Mouse (Mus musculus) liver, embryonic 15.5 days (tissue): ENCODE measurements at regions not wholly inside any gene's neighbourhood (a gene's known extent, or its start where the extent isn't known, plus 50 kb on each side); places are given as distances from the start of the nearest gene placed in this dataset.

Experiments used
- ATAC-seq: fragments of 200-750 bp; cut with Nextera tagmentation; 2 replicates; pipeline ENCODE4 v1.8.0; 2017; ENCODE audit warnings: moderate number of reproducible peaks, mild to moderate bottlenecking, moderate library complexity; ENCODE audit not compliant: insufficient read depth
- H3K27ac ChIP-seq: fragments of 300-500 bp; sonication (generic); replicated peaks from 2 replicates; pipeline ENCODE4 v1.5.1; 2015; ENCODE audit warnings: mild to moderate bottlenecking, inconsistent platforms
- H3K27me3 ChIP-seq: fragments of 300-500 bp; sonication (generic); 2 replicates; pipeline ENCODE4 v1.6.1; 2015; ENCODE audit warnings: mild to moderate bottlenecking, inconsistent platforms
- H3K36me3 ChIP-seq: fragments of 300-500 bp; sonication (generic); replicated peaks from 2 replicates; pipeline ENCODE4 v1.6.1; 2015; ENCODE audit warnings: moderate library complexity, mild to moderate bottlenecking, inconsistent platforms
- H3K4me1 ChIP-seq: fragments of 300-500 bp; sonication (generic); replicated peaks from 2 replicates; pipeline ENCODE4 v1.6.1; 2015; ENCODE audit warnings: inconsistent platforms
- H3K4me2 ChIP-seq: fragments of 300-500 bp; sonication (generic); 2 replicates; pipeline ENCODE4 v1.6.1; 2015; ENCODE audit warnings: moderate library complexity, mild to moderate bottlenecking, inconsistent platforms
- H3K4me3 ChIP-seq: fragments of 300-500 bp; sonication (generic); replicated peaks from 2 replicates; pipeline ENCODE4 v1.5.1; 2015; ENCODE audit warnings: mild to moderate bottlenecking, inconsistent platforms
- H3K9ac ChIP-seq: fragments of 300-500 bp; sonication (generic); 2 replicates; pipeline ENCODE4 v1.6.1; 2015; ENCODE audit warnings: moderate library complexity, mild to moderate bottlenecking, inconsistent platforms
- H3K9me3 ChIP-seq: fragments of 300-500 bp; sonication (generic); replicated peaks from 2 replicates; pipeline ENCODE4 v1.6.1; 2016; ENCODE audit warnings: inconsistent platforms
- WGBS: fragments of 180-500 bp; shearing (Covaris S2); methylation state at CpG from one replicate; pipeline ENCODE4 v1.1.7; 2015; ENCODE audit warnings: mixed read lengths; ENCODE audit not compliant: insufficient replicate concordance; 5-methylcytosine and 5-hydroxymethylcytosine counted together

DNA sequence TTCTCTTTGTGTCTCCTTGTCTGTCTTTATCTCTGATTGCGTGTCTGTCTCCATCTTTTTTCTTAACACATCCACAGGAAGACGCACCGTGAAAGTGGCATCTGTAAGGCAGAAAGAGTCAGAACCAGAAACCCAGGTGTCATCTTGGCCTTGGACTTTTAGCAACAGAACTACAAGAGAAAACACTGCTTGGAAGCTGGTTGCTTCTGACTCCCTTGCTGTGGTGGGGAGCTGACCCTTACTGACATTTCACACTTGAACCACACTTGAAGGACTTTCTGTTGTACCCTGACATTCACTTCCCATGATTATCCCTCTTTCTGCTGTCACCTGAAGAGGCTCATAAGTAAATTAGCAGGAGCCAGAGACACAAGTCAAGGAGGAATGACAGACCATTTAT is 180.6 kb downstream of the Irx2 start:
- no peaks in the 10 kb centered on the region for H3K36me3 ChIP-seq
- H3K9ac ChIP-seq: no peak overlapping the region
- no peak overlapping the region for H3K4me2 ChIP-seq
- no peaks in the 10 kb centered on the region for H3K27me3 ChIP-seq
- H3K4me3 ChIP-seq: no peak overlapping the region
- WGBS: 73% methylated on average over 3 of the region's 3 CpGs
- no peak for ATAC-seq
- H3K4me1 ChIP-seq: no peaks in the 10 kb centered on the region
- H3K27ac ChIP-seq: no peak overlapping the region
- H3K9me3 ChIP-seq: no peaks in the 10 kb centered on the region

DNA sequence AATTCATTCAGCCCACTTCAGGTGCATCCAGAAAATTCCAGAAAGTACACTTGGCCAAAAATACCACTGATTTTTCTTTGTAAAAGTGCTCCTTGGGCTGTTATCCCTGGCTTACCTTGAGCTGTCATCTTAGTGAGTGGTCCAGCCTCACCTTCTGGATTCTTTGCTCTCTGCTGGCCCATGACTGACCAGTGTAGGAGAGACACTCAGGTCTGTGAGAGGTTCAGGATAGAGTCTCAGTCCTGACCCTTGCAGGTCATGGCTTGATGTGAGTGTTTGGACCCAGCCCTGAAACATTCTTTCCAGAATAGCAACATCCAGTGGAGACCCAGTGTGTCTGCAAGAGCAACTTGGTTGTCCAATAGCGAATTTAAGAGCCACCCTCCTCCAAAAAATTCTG is 182.0 kb downstream of the Irx2 start:
- WGBS: 31% methylated on average over 1 of the region's 1 CpGs

DNA sequence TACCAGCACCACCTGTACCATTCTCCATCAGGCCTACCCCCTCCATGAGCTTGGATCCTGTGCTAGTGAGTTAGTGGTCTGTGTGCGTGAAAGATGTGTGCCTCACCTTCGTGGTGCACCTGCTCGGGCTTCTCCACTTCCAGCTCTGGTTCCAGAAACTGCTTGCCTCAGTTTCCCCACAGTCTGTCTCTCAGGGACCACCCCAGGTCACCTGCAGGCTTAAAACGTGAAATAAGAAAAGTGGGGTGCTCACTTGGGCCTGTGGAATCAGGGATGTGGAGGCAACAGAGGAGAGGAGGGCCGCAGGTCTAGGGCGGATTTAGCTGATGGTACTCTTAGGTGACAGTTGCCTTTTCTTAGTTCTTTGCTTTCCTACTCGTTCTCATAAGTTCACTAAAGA is 186.0 kb downstream of the Irx2 start:
- WGBS: 37% methylated on average over 7 of the region's 7 CpGs

More for the DNA sequence above, 182.0 kb downstream of the Irx2 start:
- H3K27ac ChIP-seq: no peak overlapping the region
- H3K9me3 ChIP-seq: no peaks in the 10 kb centered on the region
- no peaks in the 10 kb centered on the region for H3K4me1 ChIP-seq
- H3K36me3 ChIP-seq: no peaks in the 10 kb centered on the region
- H3K27me3 ChIP-seq: peaks cover 1% of the 10 kb centered on the region
- H3K4me2 ChIP-seq: no peak overlapping the region
- H3K9ac ChIP-seq: no peak overlapping the region
- ATAC-seq: no peak
- no peak overlapping the region for H3K4me3 ChIP-seq

DNA sequence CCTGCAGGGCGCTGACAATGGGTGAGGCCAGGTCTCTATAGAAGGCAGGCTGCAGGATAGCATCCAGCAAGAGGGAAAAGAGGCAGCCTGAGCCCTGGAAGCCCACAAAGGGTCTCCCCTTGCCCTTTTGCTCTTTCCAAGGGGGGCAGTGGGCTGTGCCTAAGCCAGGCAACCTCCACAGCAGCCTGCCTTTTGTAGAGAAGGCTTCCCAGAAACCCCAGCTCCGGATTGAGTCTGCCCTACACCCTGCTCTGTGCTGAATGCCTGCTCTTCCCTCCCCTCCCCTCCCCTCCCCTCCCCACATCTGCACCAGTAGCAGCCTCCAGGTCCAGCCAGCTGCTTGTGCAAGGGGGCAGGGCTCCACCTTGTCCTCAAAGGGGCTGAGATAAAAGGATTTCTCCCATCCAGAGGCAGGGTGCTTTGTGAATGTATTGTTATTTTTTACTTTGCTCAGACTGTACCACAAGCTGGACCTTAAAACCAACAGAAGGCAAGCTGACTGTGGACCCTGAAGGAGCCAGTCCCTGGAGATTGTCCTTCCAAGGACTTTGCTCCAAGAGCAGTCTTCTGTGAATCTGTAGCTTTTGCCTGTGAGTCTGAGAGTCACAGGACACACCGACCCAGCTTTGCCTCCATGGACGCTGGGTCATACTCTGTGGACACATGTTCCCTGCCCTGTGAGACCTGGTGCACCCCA is 186.8 kb downstream of the Irx2 start:
- no peak for ATAC-seq
- WGBS: 16% methylated on average over 4 of the region's 4 CpGs

More for the DNA sequence above, 186.0 kb downstream of the Irx2 start:
- Histone ChIP-seq H3K4me2 (no peak overlapping the region), H3K36me3 (no peaks in the 10 kb centered on the region), H3K4me1 (no peaks in the 10 kb centered on the region), H3K27ac (no peak overlapping the region), H3K9me3 (no peaks in the 10 kb centered on the region), H3K9ac (no peak overlapping the region), H3K4me3 (no peak overlapping the region), H3K27me3 (peaks cover 25% of the 10 kb centered on the region)
- no peak for ATAC-seq

GRCm38 (mm10) chr13:72815933-72816553 is 187.4 kb downstream of the Irx2 start:
- Histone ChIP-seq H3K4me2 (no peak overlapping the region), H3K9me3 (no peaks in the 10 kb centered on the region), H3K36me3 (no peaks in the 10 kb centered on the region), H3K4me1 (no peaks in the 10 kb centered on the region), H3K9ac (no peak overlapping the region), H3K27me3 (peaks cover 25% of the 10 kb centered on the region), H3K27ac (no peak overlapping the region), H3K4me3 (no peak overlapping the region)
- 11% methylated on average over 18 of the region's 18 CpGs for WGBS
- ATAC-seq: no peak

More for the DNA sequence above, 186.8 kb downstream of the Irx2 start:
- no peak overlapping the region for H3K4me2 ChIP-seq
- no peaks in the 10 kb centered on the region for H3K9me3 ChIP-seq
- H3K36me3 ChIP-seq: no peaks in the 10 kb centered on the region
- no peaks in the 10 kb centered on the region for H3K4me1 ChIP-seq
- H3K27ac ChIP-seq: no peak overlapping the region
- H3K27me3 ChIP-seq: peaks cover 25% of the 10 kb centered on the region
- H3K4me3 ChIP-seq: no peak overlapping the region
- H3K9ac ChIP-seq: no peak overlapping the region

GRCm38 (mm10) chr13:72816856-72817255 is 188.2 kb downstream of the Irx2 start:
- Histone ChIP-seq H3K27ac (no peak overlapping the region), H3K36me3 (no peaks in the 10 kb centered on the region), H3K9me3 (no peaks in the 10 kb centered on the region), H3K27me3 (peaks cover 25% of the 10 kb centered on the region), H3K4me1 (no peaks in the 10 kb centered on the region), H3K9ac (no peak overlapping the region), H3K4me2 (no peak overlapping the region), H3K4me3 (no peak overlapping the region)
- ATAC-seq: no peak
- 5% methylated on average over 8 of the region's 8 CpGs for WGBS

DNA sequence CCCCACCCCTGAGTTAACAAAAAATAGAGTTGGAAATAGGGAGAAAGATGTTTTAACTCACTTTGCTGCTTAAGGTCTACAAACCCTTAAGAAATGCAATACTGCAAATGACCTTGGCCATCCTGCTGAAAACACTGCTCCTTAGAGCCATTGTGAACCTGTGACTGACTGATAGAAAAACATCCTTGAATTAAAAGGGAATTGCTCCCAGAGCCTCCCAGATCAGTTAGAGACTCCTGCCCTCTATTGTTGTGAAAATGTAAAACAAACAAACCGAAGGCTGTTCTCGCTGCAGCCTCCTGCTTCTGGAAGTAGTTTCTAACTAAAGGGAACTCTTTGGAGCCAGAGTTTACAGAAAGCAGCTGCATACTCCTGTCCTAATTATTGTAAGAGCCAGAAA is 188.9 kb downstream of the Irx2 start:
- 6% methylated on average over 2 of the region's 2 CpGs for WGBS
- Histone ChIP-seq H3K27me3 (peaks cover 25% of the 10 kb centered on the region), H3K4me2 (no peak overlapping the region), H3K4me3 (no peak overlapping the region), H3K27ac (no peak overlapping the region), H3K9ac (no peak overlapping the region), H3K36me3 (no peaks in the 10 kb centered on the region), H3K4me1 (no peaks in the 10 kb centered on the region), H3K9me3 (no peaks in the 10 kb centered on the region)
- ATAC-seq: no peak

DNA sequence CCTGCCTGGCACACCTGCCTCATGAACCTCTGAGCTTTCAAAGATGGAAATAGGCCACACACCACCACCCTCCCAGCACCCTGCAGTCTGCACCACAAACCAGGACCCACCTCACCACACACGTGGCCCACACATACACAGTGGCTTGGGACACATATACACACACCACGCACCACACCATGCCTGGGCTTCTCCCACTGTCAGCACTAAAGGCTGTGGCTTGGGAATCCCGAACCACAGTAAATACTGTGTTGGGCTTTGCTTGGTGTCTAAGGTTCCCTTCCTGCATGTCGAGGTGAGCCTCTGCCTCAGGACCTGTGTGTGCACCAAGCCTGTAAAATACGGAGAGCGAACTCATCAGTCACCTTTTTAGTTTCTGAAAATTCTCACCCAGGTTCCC is 189.3 kb downstream of the Irx2 start:
- Histone ChIP-seq H3K4me1 (no peaks in the 10 kb centered on the region), H3K27me3 (peaks cover 25% of the 10 kb centered on the region), H3K4me2 (no peak overlapping the region), H3K36me3 (no peaks in the 10 kb centered on the region), H3K9ac (no peak overlapping the region), H3K4me3 (no peak overlapping the region), H3K27ac (no peak overlapping the region), H3K9me3 (no peaks in the 10 kb centered on the region)
- 17% methylated on average over 6 of the region's 6 CpGs for WGBS
- ATAC-seq: no peak

GRCm38 (mm10) chr13:72826613-72827012 is 198.0 kb downstream of the Irx2 start:
- Histone ChIP-seq H3K36me3 (no peaks in the 10 kb centered on the region), H3K9me3 (no peaks in the 10 kb centered on the region), H3K9ac (no peak overlapping the region), H3K27me3 (no peaks in the 10 kb centered on the region), H3K27ac (no peak overlapping the region), H3K4me1 (no peaks in the 10 kb centered on the region), H3K4me2 (no peak overlapping the region), H3K4me3 (no peak overlapping the region)
- 35% methylated on average over 3 of the region's 3 CpGs for WGBS
- ATAC-seq: no peak

GRCm38 (mm10) chr13:72829331-72829730 is 200.7 kb downstream of the Irx2 start:
- no peaks in the 10 kb centered on the region for H3K4me1 ChIP-seq
- H3K4me3 ChIP-seq: no peak overlapping the region
- H3K4me2 ChIP-seq: no peak overlapping the region
- no peak overlapping the region for H3K9ac ChIP-seq
- no peak overlapping the region for H3K27ac ChIP-seq
- WGBS: 44% methylated on average over 3 of the region's 3 CpGs
- H3K27me3 ChIP-seq: no peaks in the 10 kb centered on the region
- no peak for ATAC-seq
- no peaks in the 10 kb centered on the region for H3K36me3 ChIP-seq
- H3K9me3 ChIP-seq: no peaks in the 10 kb centered on the region

DNA sequence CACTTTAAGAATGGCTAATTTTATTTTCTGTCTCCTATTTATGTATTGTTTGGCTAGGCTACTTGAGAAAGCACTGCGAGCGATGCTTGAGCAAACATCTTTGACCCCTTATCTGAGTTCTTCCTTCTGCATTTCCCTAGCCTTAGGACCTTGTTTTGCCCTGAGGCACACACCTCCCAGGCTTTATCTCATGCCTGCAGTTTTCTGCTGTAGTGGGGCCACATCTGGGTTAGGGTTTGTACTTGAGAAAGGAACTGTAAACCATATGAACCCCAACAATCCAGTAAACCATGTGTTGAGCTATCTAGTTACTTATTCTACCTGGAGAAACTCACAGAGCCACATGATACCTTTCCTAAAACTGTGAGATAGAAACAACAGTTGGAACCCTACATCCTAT is 204.7 kb downstream of the Irx2 start:
- Histone ChIP-seq H3K4me1 (no peaks in the 10 kb centered on the region), H3K4me2 (no peak overlapping the region), H3K9me3 (no peaks in the 10 kb centered on the region), H3K9ac (no peak overlapping the region), H3K27me3 (no peaks in the 10 kb centered on the region), H3K27ac (no peak overlapping the region), H3K36me3 (no peaks in the 10 kb centered on the region), H3K4me3 (no peak overlapping the region)
- WGBS: 65% methylated on average over 2 of the region's 2 CpGs
- no peak for ATAC-seq

DNA sequence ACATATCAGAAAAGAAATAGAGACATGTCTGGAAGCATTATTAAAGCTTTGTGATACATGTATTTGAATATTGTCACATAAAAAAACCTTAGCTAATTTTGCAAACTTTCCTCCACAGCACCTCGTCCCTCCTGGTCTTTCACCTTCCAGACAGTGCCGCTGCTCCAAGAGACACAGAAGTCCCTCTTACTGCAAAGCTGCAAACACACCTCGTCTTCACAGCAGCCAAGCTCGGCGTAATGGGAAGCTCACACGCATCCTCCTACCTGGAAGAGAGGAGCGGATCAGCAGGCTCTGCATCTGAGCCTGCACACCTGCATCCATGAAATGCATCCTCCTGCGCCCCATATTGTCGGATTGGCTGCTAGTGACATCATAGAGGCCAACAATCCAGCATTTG is 208.4 kb downstream of the Irx2 start:
- WGBS: 61% methylated on average over 9 of the region's 9 CpGs
- no peaks in the 10 kb centered on the region for H3K4me1 ChIP-seq
- no peak overlapping the region for H3K27ac ChIP-seq
- H3K4me2 ChIP-seq: no peak overlapping the region
- no peaks in the 10 kb centered on the region for H3K27me3 ChIP-seq
- no peak overlapping the region for H3K9ac ChIP-seq
- H3K4me3 ChIP-seq: no peak overlapping the region
- no peaks in the 10 kb centered on the region for H3K36me3 ChIP-seq
- H3K9me3 ChIP-seq: no peaks in the 10 kb centered on the region
- no peak for ATAC-seq
